Mouse (Mus musculus): ENCODE data around the gene Atoh8.

Gene Atoh8

DNA sequence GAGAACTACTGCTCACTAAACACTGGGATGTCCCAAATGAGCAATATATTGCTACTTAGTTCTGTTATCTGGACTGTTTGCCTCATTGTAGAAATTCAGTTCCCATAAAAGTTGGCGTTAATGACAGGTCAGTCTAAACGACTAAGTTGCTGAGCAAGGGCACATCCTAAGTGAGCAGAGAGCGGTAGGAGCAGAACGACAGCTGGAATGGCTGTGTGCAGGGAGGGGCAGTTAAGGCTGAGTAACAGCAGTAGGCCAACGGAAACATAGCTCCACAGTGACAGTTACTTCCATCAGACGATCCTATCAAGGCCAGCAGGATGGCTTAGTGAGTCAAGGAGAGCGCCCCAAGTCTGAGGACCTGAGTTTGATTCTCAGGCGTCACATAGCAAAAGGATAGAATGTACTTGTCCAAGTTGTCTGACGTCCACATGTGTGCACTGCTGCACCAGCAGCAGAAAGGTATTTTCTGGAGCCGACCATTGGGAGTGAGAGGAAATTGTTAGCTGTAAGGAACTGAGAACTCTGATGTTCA, 75.4 kb downstream of the Atoh8 start:
- no peak for TF ChIP-seq CTCF (conservative IDR thresholded peaks at IDR 0.05; ENCODE audit: low read length)
- no peak for TF ChIP-seq POU5F1 (IDR thresholded peaks at IDR 0.05; ENCODE audit: borderline replicate concordance, low read length)
- TF ChIP-seq NANOG (IDR thresholded peaks at IDR 0.05; ENCODE audit: borderline replicate concordance, low read length), result no peak
- Histone ChIP-seq H3K9me3 (ENCODE audit: low read length) (no peaks in the 10 kb centered on the region), H3K36me3 (ENCODE audit: insufficient read depth, low read length) (no peaks in the 10 kb centered on the region), H3K27me3 (ENCODE audit: insufficient read depth, low read length) (no peaks in the 10 kb centered on the region), H3K4me3 (replicated peaks; ENCODE audit: low read length) (no peak overlapping the region), H3K4me1 (replicated peaks; ENCODE audit: low read depth, low read length) (peaks cover 15% of the 10 kb centered on the region)

DNA sequence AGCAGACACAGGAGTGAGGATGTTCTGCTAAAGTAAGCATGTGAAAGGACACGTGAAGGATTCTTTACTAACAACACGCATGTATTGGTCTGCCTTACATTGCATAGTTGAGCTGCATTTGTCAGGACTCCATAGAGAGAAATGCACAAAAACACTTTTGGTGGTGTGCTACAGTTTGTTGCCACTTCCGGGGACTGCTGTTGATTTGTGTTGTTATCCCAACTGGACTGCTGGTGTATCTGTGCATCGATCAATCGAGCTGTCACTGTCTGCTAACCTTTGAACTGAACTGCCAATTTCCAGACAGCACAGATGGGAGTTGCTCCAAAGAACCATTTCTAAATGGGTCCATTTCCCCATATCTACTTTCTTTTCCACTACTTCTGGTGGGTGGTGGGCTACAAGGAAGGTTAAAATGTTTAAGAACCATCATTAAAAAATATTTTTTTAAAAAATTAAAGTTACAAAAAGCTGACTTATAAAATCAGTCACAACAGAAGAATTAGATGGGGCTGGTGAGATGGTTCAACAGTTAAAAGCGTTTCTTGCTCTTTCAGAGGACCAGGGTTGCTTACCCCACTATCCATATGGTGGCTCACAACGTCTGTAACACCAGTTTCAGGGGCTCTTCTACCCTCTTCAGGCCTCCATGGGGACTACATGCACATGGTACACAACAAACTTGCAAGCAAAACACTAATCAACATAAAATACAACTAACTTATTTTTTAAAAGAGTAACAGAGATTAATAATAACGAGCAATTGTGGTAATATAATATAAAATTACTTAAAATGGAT, 76.2 kb downstream of the Atoh8 start:
- no peaks in the 10 kb centered on the region for H3K36me3 ChIP-seq (ENCODE audit: insufficient read depth, low read length)
- H3K9me3 ChIP-seq (ENCODE audit: low read length), result no peaks in the 10 kb centered on the region
- TF ChIP-seq CTCF (conservative IDR thresholded peaks at IDR 0.05; ENCODE audit: low read length) (no peak), POU5F1 (IDR thresholded peaks at IDR 0.05; ENCODE audit: borderline replicate concordance, low read length) (no peak), NANOG (IDR thresholded peaks at IDR 0.05; ENCODE audit: borderline replicate concordance, low read length) (no peak)
- peaks cover 9% of the 10 kb centered on the region for H3K4me1 ChIP-seq (replicated peaks; ENCODE audit: low read depth, low read length)
- H3K27me3 ChIP-seq (ENCODE audit: insufficient read depth, low read length), result no peaks in the 10 kb centered on the region
- no peak overlapping the region for H3K4me3 ChIP-seq (replicated peaks; ENCODE audit: low read length)
